26 mouse cellular contexts compared by ENCODE assay signal in the genomic region with DNA sequence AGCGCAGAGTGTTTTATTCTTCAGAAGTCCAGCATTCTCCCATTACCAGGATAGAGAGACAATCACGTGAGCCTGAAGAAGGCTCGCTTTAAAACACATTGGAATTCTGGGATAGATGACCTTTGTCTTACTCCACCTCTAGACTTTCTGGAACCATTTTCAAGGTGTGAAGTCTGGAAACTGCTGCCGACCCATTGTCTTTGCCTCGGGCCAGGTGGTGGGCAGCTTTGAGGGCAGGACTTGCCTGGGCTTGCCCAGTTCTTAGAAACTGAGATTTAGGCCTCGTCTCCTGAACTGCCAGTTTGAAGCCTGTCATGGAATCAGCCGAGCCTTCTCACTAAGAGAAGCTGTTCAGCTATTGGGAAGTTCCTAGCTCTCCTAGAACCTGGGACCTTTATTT.
"Had no signal": no experiment of that assay in that cellular context is flagged by ENCODE, and none has a peak within 500 bp of the region (broad histone marks: within the 10 kb centered on the region; RNA-seq: fewer than 3 reads in every experiment).

No protein-coding gene starts in this region.

- H3K27me3 ChIP-seq: heart, embryonic 12.5 days; hindbrain, embryonic 12.5 days; intestine, embryonic 15.5 days; kidney, embryonic 15.5 days; limb, embryonic 12.5 days; liver, embryonic 12.5 days had no signal

- H3K4me2 ChIP-seq: heart, embryonic 12.5 days; hindbrain, embryonic 12.5 days; hindbrain, embryonic 14.5 days; intestine, embryonic 15.5 days; kidney, embryonic 15.5 days; limb, embryonic 12.5 days; liver, embryonic 12.5 days had no signal

- DNase-seq: gastrocnemius, postnatal 14 days; heart, adult 18-20 months; heart, postnatal 10 days; heart, postnatal 4 days; kidney, adult 18-20 months; kidney, adult 9 months; kidney, postnatal 25 days; kidney, postnatal 4 days; lung, adult 18-20 months had no signal

- ATAC-seq: hindbrain, embryonic 16.5 days; inflammation-experienced regulatory T-cells, adult 6 months; intestine, embryonic 15.5 days; intestine, postnatal 0 days; liver, embryonic 12.5 days had no signal

- H3K4me3 ChIP-seq: heart, embryonic 10.5 days; heart, embryonic 12.5 days; hindbrain, embryonic 10.5 days; hindbrain, embryonic 12.5 days; intestine, embryonic 15.5 days; kidney, embryonic 15.5 days; layer of hippocampus, adult 2 months; left cerebral cortex, adult 2 months; limb, embryonic 10.5 days; limb, embryonic 12.5 days; liver, embryonic 12.5 days had no signal

- H3K9ac ChIP-seq: heart, embryonic 12.5 days; hindbrain, embryonic 12.5 days; hindbrain, embryonic 14.5 days; intestine, embryonic 15.5 days; kidney, embryonic 15.5 days; limb, embryonic 12.5 days; liver, embryonic 12.5 days; liver, embryonic 14.5 days had no signal

- H3K9me3 ChIP-seq: heart, embryonic 10.5 days; heart, embryonic 12.5 days; hindbrain, embryonic 10.5 days; hindbrain, embryonic 12.5 days; intestine, embryonic 15.5 days; kidney, embryonic 15.5 days; limb, embryonic 10.5 days; limb, embryonic 12.5 days; liver, embryonic 12.5 days had no signal

- H3K4me1 ChIP-seq: limb, embryonic 10.5 days had no signal

- H3K27ac ChIP-seq: heart, embryonic 10.5 days; hindbrain, embryonic 10.5 days; hindbrain, embryonic 12.5 days; hindbrain, embryonic 14.5 days; intestine, embryonic 15.5 days; kidney, embryonic 15.5 days; kidney, postnatal 0 days; layer of hippocampus, adult 2 months; left cerebral cortex, adult 2 months; limb, embryonic 10.5 days; limb, embryonic 12.5 days; liver, embryonic 14.5 days had no signal
